Mouse (Mus musculus): Measurements from ENCODE around the gene Lpcat2. TPM values are rescaled to one million over a fixed set of nuclear protein-coding genes. Genes with fewer than 3 reads are reported as not detected.

The Lpcat2 gene
- polyA plus RNA-seq, 1 experiment from 2014 or later: 13.6 TPM

DNA sequence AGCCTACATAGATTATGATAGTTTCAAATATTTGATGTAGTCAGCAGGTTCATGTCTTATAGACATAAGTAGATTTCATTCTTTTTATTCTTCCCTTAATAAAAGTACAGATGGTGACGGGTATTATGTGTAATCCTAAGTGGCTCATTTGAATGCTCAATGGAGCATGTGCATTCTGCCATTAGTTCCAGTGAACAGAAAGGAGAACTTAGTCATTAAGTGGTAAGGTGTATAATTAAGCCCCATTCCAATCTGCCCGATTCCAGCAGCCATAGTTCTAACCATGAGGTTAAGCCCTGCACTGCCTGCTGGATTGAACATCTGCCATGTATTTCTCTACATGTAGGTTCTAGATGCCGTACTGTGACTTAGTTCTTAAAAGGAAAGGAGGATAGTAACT is 66.6 kb downstream of the Lpcat2 start:
- DNase-seq (ENCODE audit: low spot score) (no peak), ATAC-seq (ENCODE audit: low FRiP score, low TSS enrichment) (no peak)
- Histone ChIP-seq H3K36me3 (ENCODE audit: control insufficient read depth, insufficient read depth, low read length) (no peaks in the 10 kb centered on the region), H3K27me3 (ENCODE audit: control insufficient read depth, insufficient read depth, low read length) (no peaks in the 10 kb centered on the region), H3K4me1 (replicated peaks; ENCODE audit: control insufficient read depth, insufficient read depth) (no peaks in the 10 kb centered on the region), H3K4me2 (replicated peaks; ENCODE audit: low read depth) (no peak overlapping the region), H3K27ac (replicated peaks) (no peak overlapping the region), H3K4me3 (ENCODE audit: low read depth, low read length) (no peak overlapping the region), H3K9ac (ENCODE audit: low read length) (no peak overlapping the region), H3K9me3 (ENCODE audit: control insufficient read depth, low read length) (no peaks in the 10 kb centered on the region)
- TF ChIP-seq EP300 (optimal IDR thresholded peaks at IDR 0.05) (no peak), CTCF (IDR thresholded peaks at IDR 0.05; ENCODE audit: low read depth) (no peak)
- WGBS: 90% methylated on average over 3 of the region's 3 CpGs

DNA sequence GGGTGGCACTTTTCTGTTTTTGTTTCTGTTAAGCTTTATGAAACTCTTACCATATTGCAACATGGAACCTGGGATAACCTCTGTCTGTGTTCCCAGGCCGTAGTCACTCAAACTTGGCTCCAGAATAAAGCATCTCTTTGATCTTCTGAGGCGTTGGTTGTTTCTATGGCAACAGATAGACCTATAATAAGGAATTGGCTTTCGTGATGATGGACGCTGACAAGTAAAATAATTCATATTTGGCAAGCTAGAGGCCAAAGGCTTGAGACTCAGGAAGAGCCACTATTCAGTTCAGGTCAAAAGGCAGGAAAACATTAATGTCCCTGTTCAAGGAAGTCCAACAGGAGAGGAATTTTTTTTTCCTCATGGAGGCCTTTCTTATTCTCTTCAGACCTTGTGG is 73.8 kb downstream of the Lpcat2 start:
- Histone ChIP-seq H3K36me3 (ENCODE audit: control insufficient read depth, insufficient read depth, low read length) (no peaks in the 10 kb centered on the region), H3K4me2 (replicated peaks; ENCODE audit: low read depth) (no peak overlapping the region), H3K4me3 (ENCODE audit: low read depth, low read length) (no peak overlapping the region), H3K27me3 (ENCODE audit: control insufficient read depth, insufficient read depth, low read length) (no peaks in the 10 kb centered on the region), H3K27ac (replicated peaks) (no peak overlapping the region), H3K9me3 (ENCODE audit: control insufficient read depth, low read length) (no peaks in the 10 kb centered on the region), H3K4me1 (replicated peaks; ENCODE audit: control insufficient read depth, insufficient read depth) (no peaks in the 10 kb centered on the region), H3K9ac (ENCODE audit: low read length) (no peak overlapping the region)
- 54% methylated on average over 4 of the region's 4 CpGs for WGBS
- ATAC-seq (ENCODE audit: low FRiP score, low TSS enrichment): no peak
- DNase-seq (ENCODE audit: low spot score): no peak
- TF ChIP-seq EP300 (optimal IDR thresholded peaks at IDR 0.05) (no peak), CTCF (IDR thresholded peaks at IDR 0.05; ENCODE audit: low read depth) (no peak)

DNA sequence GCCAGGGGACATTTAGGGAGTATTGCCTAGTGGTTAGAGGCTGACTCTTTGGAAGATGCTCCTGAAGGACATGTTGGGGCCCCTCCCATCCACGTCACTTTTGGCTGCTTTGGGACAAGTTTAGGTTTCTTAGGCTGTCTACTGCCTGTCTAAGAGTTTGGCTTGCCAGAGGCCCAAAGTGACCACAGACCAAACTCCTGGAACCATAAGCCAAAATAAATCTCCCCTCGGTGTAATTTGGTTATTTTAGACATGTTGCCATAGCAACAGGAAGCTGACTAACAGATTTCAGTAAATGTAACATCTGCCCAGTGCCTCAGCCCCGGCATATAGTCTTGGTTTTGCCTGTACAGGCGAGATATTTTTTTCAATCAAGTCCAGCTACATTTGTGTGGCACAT is 82.9 kb downstream of the Lpcat2 start:
- no peaks in the 10 kb centered on the region for H3K27me3 ChIP-seq (ENCODE audit: control insufficient read depth, insufficient read depth, low read length)
- 67% methylated on average over 4 of the region's 4 CpGs for WGBS
- no peak overlapping the region for H3K4me3 ChIP-seq (ENCODE audit: low read depth, low read length)
- no peak overlapping the region for H3K4me2 ChIP-seq (replicated peaks; ENCODE audit: low read depth)
- TF ChIP-seq CTCF (IDR thresholded peaks at IDR 0.05; ENCODE audit: low read depth) (no peak), EP300 (optimal IDR thresholded peaks at IDR 0.05) (no peak)
- H3K36me3 ChIP-seq (ENCODE audit: control insufficient read depth, insufficient read depth, low read length): no peaks in the 10 kb centered on the region
- no peaks in the 10 kb centered on the region for H3K4me1 ChIP-seq (replicated peaks; ENCODE audit: control insufficient read depth, insufficient read depth)
- no peak overlapping the region for H3K9ac ChIP-seq (ENCODE audit: low read length)
- ATAC-seq (ENCODE audit: low FRiP score, low TSS enrichment) (no peak), DNase-seq (ENCODE audit: low spot score) (no peak)
- no peak overlapping the region for H3K27ac ChIP-seq (replicated peaks)
- no peaks in the 10 kb centered on the region for H3K9me3 ChIP-seq (ENCODE audit: control insufficient read depth, low read length)

DNA sequence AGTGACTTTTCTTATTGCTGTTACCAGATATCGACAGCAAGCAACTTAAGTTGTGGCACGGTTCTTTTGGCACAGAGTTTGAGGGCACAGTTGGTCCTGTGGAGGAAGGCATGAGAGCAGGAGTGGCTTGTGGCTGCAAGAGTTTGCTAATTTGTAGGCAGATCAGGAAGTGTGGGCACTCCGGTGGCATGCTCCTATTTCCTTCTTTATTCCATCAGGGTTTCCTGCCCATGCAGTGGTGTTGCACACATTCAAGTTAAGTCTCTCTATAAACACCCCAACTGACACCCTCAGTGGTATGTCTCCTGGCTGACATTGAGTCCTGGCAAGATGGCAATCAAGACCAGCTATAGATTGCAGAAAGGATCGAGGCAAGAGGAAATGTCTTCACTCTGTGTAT is 93.9 kb downstream of the Lpcat2 start:
- DNase-seq (ENCODE audit: low spot score) (no peak), ATAC-seq (ENCODE audit: low FRiP score, low TSS enrichment) (no peak)
- no peaks in the 10 kb centered on the region for H3K36me3 ChIP-seq (ENCODE audit: control insufficient read depth, insufficient read depth, low read length)
- H3K27ac ChIP-seq (replicated peaks): no peak overlapping the region
- TF ChIP-seq CTCF (IDR thresholded peaks at IDR 0.05; ENCODE audit: low read depth): no peak
- no peak for TF ChIP-seq EP300 (optimal IDR thresholded peaks at IDR 0.05)
- H3K4me1 ChIP-seq (replicated peaks; ENCODE audit: control insufficient read depth, insufficient read depth): no peaks in the 10 kb centered on the region
- H3K4me3 ChIP-seq (ENCODE audit: low read depth, low read length): no peak overlapping the region
- H3K4me2 ChIP-seq (replicated peaks; ENCODE audit: low read depth): no peak overlapping the region
- WGBS: 86% methylated on average over 4 of the region's 4 CpGs
- H3K9me3 ChIP-seq (ENCODE audit: control insufficient read depth, low read length): no peaks in the 10 kb centered on the region
- H3K9ac ChIP-seq (ENCODE audit: low read length): no peak overlapping the region
- H3K27me3 ChIP-seq (ENCODE audit: control insufficient read depth, insufficient read depth, low read length): no peaks in the 10 kb centered on the region

DNA sequence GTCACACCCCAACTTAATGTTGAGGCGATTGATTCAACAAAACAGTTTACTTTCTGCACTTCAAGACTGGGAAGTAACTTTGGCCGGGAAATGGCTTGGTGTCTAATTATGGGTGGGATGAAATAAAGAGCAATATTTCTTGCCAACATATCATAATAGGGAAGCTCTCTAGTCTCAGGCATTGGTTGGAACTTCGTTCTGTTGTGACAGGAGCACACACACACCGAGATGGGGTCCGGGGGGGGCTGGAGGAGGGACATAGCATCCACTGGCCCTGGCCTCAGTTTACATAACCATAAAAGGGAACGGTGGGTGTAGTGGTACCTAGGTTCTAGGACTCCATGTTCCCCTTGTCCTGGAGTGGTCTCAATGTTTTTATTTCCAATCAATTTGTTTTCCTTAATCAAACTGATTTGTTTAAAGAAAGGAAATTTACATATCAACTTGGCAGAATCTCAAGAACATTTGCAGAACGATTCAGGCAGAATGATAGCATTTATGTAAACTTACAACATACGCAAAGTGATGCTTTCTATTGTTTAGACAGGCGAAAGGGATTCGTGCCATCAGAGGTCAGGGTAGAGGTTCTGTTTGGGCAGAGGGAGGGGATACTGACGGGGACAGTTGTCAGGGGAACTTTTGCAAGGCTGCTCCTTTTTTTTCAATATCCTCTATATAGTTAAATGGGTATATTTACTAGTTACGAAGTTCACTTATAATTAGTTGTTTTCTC is 95.7 kb downstream of the Lpcat2 start:
- H3K4me1 ChIP-seq (replicated peaks; ENCODE audit: control insufficient read depth, insufficient read depth): no peaks in the 10 kb centered on the region
- H3K4me3 ChIP-seq (ENCODE audit: low read depth, low read length): no peak overlapping the region
- no peak for ATAC-seq (ENCODE audit: low FRiP score, low TSS enrichment)
- no peaks in the 10 kb centered on the region for H3K9me3 ChIP-seq (ENCODE audit: control insufficient read depth, low read length)
- no peak overlapping the region for H3K4me2 ChIP-seq (replicated peaks; ENCODE audit: low read depth)
- no peak for DNase-seq (ENCODE audit: low spot score)
- H3K9ac ChIP-seq (ENCODE audit: low read length): no peak overlapping the region
- H3K27ac ChIP-seq (replicated peaks): no peak overlapping the region
- WGBS: 33% methylated on average over 12 of the region's 12 CpGs
- no peaks in the 10 kb centered on the region for H3K36me3 ChIP-seq (ENCODE audit: control insufficient read depth, insufficient read depth, low read length)
- TF ChIP-seq EP300 (optimal IDR thresholded peaks at IDR 0.05) (no peak), CTCF (IDR thresholded peaks at IDR 0.05; ENCODE audit: low read depth) (no peak)
- H3K27me3 ChIP-seq (ENCODE audit: control insufficient read depth, insufficient read depth, low read length): no peaks in the 10 kb centered on the region

DNA sequence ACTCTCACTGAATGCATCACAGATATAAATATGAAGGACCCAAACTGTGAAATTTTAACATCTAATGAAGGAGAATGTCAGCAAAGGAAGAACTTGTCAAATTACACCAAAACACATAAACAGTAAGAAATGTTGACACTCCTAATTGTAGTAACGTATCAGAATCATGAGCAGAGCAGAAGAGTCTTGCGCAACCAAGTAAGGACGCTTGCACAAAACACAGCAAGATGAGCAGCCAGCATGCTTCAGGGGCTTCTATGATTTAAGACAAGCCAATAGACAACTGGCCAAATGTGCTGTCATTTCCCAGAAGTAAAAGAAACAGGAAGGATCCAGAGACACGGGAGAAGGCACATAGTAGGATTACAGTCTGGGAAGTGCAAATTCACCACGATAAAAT is 98.9 kb downstream of the Lpcat2 start:
- Histone ChIP-seq H3K27me3 (ENCODE audit: control insufficient read depth, insufficient read depth, low read length) (no peaks in the 10 kb centered on the region), H3K4me3 (ENCODE audit: low read depth, low read length) (no peak overlapping the region), H3K9ac (ENCODE audit: low read length) (no peak overlapping the region), H3K4me2 (replicated peaks; ENCODE audit: low read depth) (no peak overlapping the region), H3K9me3 (ENCODE audit: control insufficient read depth, low read length) (no peaks in the 10 kb centered on the region), H3K4me1 (replicated peaks; ENCODE audit: control insufficient read depth, insufficient read depth) (no peaks in the 10 kb centered on the region), H3K27ac (replicated peaks) (no peak overlapping the region), H3K36me3 (ENCODE audit: control insufficient read depth, insufficient read depth, low read length) (no peaks in the 10 kb centered on the region)
- TF ChIP-seq EP300 (optimal IDR thresholded peaks at IDR 0.05): no peak
- TF ChIP-seq CTCF (IDR thresholded peaks at IDR 0.05; ENCODE audit: low read depth): no peak
- ATAC-seq (ENCODE audit: low FRiP score, low TSS enrichment) (no peak), DNase-seq (ENCODE audit: low spot score) (no peak)
- WGBS: 70% methylated on average over 5 of the region's 5 CpGs
